Mouse (Mus musculus) thymus, postnatal 25 days (tissue): ENCODE data around the gene Senp7.
"Not testable (repeated sequence)": the region's sequence is repeated elsewhere in the genome, so short reads cannot be mapped to it uniquely, and the experiment has no call there.

Experiments used
- DNase-seq: peaks from one replicate; pipeline ENCODE4 v3.0.0; 2022

Gene Senp7

GRCm38 (mm10) chr16:56048038-56048437 lies at the start of gene Senp7:
Gene Senp7 (plus strand): TSS chr16:56048338.
- not testable (repeated sequence) for DNase-seq

GRCm38 (mm10) chr16:56006798-56007197 lies 41.3 kb upstream of the Senp7 start:
- no peak for DNase-seq

GRCm38 (mm10) chr16:56008862-56009261 lies 39.3 kb upstream of the Senp7 start:
- no peak for DNase-seq

DNA sequence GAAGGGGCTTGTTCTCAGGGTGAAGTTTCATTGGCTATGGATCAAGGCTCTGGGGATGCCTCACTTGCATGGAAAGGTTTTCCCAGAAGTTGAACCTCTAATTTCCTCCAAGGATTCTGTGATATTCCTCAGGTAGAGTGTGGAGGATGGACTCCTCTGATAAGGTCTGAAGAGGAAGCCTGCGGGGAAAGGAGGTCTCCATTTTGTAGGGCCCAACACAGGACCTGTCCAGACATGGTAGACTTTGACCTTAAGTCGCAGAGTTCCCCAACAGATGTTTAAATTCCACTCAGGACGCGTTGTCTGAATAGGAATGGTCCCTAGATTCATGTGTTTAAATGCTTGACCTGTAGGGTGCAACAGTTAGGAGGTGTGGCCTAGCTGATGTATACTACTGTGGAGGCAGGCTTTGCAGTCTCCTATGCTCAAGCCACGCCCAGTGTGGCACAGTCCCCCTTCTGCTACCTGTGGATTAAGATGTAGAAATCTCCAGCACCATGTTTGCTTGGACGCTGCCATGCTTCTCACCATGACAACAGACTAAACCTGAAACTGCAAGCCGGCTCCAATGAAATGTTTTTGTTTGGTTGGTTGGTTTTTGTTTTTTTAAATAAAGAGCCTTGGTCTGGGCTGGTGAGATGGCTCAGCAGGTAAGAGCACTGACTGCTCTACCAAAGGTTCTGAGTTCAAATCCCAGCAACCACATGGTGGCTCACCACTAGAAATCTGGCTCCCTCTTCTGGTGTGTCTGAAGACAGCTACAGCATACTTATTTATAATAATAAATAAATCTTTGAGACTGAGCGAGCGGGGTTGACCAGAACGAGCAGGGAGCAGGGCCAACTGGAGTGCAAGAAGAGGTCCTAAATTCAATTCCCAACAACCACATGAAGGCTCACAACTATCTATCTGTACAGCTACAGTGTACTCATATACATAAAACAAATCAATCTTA lies 35.1 kb upstream of the Senp7 start:
- DNase-seq, result no peak

DNA sequence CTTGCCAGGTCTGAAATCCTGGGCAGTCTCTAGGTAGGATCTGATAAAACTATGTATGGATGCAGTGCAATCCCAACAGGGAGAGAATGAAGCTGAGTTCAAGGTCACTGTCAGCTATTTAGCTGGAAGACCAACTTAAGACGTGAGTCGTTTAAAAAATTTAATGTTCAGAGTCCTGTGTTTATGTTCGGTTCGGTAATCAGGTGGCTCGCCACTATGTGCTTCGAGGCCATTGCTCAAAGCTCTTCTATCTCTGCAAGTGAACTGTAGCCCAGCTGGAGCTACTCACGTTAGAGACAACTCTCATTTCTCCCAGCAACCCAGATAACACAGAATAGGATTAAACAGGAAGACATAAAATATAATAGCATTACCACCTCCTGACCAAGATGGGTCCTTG lies 34.1 kb upstream of the Senp7 start:
- DNase-seq, result no peak

- DNase-seq, result no peak
These were observed 28.5 kb upstream of the Senp7 start for GRCm38 (mm10) chr16:56019660-56020059.

GRCm38 (mm10) chr16:56027854-56028629 lies 20.1 kb upstream of the Senp7 start:
- DNase-seq, result no peak

DNA sequence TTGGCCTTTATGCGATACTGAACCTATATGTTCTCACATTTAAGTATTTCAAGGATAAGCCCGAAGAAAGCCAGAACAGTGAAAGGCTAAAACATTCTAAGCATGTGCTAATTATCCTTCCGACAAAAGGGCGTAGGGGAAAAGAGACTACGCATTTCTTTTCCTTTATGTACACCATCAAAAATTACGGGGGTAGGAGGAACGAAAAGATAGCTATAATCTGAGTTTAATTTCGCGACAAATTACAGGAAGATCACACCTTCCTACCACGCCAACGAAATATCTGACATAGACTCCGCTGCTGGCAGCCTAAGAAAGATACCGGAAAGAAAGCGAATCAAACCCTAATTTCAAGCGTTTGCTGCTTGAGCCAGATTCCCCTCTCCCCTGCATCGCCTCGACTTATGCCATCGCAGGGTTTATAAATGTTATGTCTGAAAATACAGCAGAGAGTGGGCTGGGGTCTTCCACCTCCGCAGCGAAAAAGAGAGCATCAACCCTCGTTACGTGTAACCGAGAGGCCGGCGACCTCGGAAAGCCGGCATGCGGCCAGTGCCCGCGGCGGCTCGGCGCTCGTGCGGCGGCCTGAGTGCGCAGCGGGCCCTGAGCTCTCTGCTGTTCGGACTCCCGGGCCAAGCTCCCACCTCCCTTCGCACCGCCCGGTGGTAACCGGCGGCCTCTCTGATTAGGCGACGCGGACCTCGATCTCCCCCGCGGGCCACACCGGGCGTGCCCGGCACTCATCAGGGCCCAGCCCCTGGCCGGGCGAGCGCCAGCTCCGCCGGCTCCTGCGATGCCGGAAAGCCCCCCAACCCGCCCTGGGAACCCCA lies 19.2 kb upstream of the Senp7 start:
- DNase-seq, result no peak

- peak; percentile 97 for DNase-seq
These were observed 18.5 kb upstream of the Senp7 start, which contains the start of gene Pcnp for GRCm38 (mm10) chr16:56029661-56030082. Gene Pcnp (minus strand): TSS chr16:56029739.

GRCm38 (mm10) chr16:56034566-56034965 lies 13.6 kb upstream of the Senp7 start:
- no peak for DNase-seq

DNA sequence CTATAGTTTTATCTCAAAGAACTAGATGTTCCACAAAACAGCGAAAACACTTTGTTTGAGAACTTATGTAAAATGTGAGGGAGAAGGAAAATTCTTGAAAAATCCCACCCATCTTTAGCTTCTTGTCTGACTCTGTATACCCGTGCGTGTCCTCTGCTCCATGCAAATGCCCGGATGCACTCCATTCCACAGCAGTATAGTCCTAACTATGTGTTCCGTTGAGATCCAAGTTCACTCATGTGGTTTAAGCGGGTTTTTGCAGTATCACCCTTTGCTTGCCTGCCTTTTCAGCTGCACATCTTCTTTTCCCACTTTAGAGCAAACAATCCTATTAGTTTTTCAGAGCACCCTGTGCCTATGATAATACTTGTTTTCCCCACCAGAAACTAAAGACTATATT lies 11.6 kb upstream of the Senp7 start:
- DNase-seq, result no peak

GRCm38 (mm10) chr16:56037138-56038010 lies 10.8 kb upstream of the Senp7 start, which contains the start of gene Trmt10c:
Gene Trmt10c (minus strand): TSS chr16:56037819.
- DNase-seq, result peak; percentile 94

- no peak for DNase-seq
These were observed 10.0 kb upstream of the Senp7 start for GRCm38 (mm10) chr16:56038090-56038489.

DNA sequence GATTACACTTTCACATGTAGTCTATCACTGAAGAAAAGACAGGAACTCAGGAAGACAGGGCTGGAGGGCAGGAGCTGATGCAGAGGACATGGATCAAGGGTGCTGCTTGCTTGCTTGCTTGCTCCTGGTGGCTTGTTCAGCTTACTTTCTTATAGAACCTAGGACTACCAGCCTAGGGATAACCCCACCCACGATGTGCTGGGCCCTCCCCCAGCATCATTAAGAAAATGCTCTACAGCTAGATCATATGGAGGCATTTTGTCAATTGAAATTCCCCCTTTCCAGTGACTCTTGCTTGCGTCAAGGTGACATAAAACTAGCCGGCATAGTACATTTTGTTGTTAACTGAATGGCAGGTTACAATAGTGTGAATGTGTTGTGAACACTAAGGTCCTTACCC lies 7.8 kb downstream of the Senp7 start:
- DNase-seq, result no peak

DNA sequence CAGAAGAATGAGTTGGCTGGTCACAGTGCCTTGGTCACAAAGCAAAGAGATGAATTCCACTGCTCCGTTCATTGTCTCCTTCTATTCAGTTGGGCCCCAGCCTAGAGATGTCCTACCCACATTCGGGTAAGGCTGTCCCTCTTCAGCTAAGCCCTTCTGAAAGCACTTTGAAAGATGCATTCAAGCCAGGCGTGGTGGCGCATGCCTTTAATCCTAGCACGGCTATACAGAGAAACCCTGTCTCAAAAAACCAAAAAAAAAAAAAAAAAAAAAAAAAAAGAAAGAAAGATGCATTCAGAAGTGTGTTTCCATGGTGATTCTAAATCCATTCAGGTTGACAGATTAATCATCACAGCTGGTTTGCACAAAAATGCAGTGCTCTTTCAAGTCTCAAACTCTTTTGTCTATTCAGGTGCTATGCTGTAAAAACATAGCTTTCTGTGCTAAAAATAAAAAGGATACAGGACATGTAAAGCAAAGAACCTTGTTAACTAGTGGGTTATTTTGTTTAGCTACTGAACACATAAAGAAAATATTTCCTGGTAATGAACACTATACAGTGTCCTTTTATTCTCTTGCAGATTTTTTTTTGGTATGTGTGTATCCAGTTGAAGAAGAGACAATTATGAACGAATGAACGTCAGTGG lies 8.9 kb downstream of the Senp7 start:
- no peak for DNase-seq

DNA sequence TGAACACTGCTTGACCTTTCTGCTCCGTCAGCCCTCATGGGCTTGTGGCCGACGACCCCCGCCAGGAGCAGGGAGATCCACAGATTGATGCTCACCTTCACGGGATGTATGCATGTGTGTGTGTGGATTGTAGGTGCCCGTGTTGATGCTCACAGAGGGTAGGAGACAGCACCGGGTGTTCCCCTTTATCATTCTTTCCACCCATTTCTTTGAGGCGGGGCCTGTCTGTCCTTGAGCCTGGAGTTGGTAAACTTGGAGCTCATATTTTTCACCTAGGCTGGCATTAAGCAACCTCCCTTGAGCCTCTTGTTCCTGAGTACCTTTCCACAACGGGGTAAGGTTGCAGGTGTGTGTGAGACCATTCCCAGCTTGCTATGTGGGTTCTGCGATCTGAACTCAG lies 10.0 kb downstream of the Senp7 start:
- no peak for DNase-seq

- no peak for DNase-seq
These were observed 14.0 kb downstream of the Senp7 start for GRCm38 (mm10) chr16:56061995-56062594.

- no peak for DNase-seq
These were observed 14.8 kb downstream of the Senp7 start for GRCm38 (mm10) chr16:56062981-56063380.

- DNase-seq, result peak; percentile 65
These were observed 16.3 kb downstream of the Senp7 start for GRCm38 (mm10) chr16:56064334-56064990.

DNA sequence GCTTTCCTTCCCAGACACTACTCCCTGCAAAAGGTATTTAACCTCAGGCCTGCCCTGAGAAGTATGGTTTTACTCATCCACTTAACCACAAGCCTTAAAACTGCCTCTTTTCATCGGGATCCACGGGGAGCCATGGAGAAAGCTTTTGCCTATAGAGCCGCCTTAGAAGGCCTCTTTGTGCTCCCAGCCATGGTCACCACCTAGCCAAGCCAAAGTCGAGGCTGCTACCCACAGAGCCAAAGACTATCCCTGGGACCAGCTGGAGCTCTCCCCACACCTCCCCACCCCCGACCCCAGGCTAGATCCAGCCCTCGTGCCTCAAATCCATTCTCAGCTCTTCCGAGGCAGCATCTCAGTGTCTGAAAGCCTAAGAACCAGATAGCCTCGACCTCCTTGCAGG lies 18.0 kb downstream of the Senp7 start:
- DNase-seq, result no peak
